Mouse (Mus musculus): ENCODE measurements around the gene Defa28.
"Not testable (repeated sequence)": the region's sequence is repeated elsewhere in the genome, so short reads cannot be mapped to it uniquely, and the experiment has no call there.

Gene Defa28

GRCm38 (mm10) chr8:21582706-21583105 is at the start of gene Defa28:
Defa28 (plus strand) TSS chr8:21583006.
- in situ Hi-C loops (cut with MboI; ENCODE audit: unreplicated experiment in 2 of 2) = not testable (repeated sequence)

GRCm38 (mm10) chr8:21565086-21565485 is 17.7 kb upstream of the Defa28 start, which contains the start of gene Defa37:
Defa37 (plus strand) TSS chr8:21565386.
- in situ Hi-C loops (cut with MboI; ENCODE audit: unreplicated experiment in 2 of 2) = not testable (repeated sequence)

GRCm38 (mm10) chr8:21594408-21594807 is 11.6 kb downstream of the Defa28 start, which contains the start of gene Gm7861:
Gm7861 (minus strand) TSS chr8:21594508.
- in situ Hi-C loops (cut with MboI; ENCODE audit: unreplicated experiment in 2 of 2) = not testable (repeated sequence)

- in situ Hi-C loops (cut with MboI; ENCODE audit: unreplicated experiment in 2 of 2) = not testable (repeated sequence)
Observed at GRCm38 (mm10) chr8:21617883-21618282, 35.1 kb downstream of the Defa28 start, which contains the start of gene Defa26. Defa26 (plus strand) TSS chr8:21618183.

Measured in v-Abl transformed pro-B cells (cell line).